ENCODE assay signal across 1 mouse cellular context in the genomic region with DNA sequence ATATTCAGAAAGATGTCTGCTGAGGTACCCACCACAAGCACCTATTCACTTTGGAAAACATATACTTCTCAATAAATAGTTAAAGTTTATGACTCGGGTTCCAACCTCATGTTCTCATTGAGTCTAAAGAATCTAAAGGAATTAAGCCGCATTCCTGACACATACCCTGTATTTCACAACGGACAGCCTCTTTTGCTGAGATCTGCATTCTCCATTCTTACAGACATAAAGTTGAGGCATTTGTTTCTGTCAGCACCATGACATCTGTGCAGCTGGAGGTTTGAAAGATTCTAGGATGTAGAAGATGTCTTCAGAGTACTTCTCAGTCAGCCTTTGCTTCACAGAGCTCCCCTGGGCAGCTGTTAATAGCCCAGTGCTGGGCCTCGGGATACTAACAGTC.
TF ChIP-seq lines count a peak whose summit lies in the region.

No protein-coding gene starts in this region.

TF ChIP-seq in MEL, 35 proteins besides CTCF, POLR2A, EP300 and RAD21 (continued from another document):
- no peak for TF ChIP-seq ETS1 (IDR thresholded peaks at IDR 0.05; ENCODE audit: low read depth, low read length)
